Mouse (Mus musculus) G1E-ER4 (cell line): Measurements from ENCODE around the gene Thap3. TPM values are rescaled to one million over a fixed set of nuclear protein-coding genes. Genes with fewer than 3 reads are reported as not detected.

Source experiments
- GATA1 ChIP-seq: IDR thresholded peaks from one replicate; pipeline ENCODE4 v1.8.0; 2012; ENCODE audit warnings: low read length, inconsistent platforms
- polyA plus RNA-seq: library from polyadenylated mRNA; stranded (reverse); fragments of >175 nt; gene quantifications from 2 replicates; pipeline ENCODE4 v1.2.3, GENCODE M21; 2012

The Thap3 gene
- polyA plus RNA-seq, 1 experiment = 8.9 TPM

- no peak for TF ChIP-seq GATA1
These were observed 21.9 kb upstream of the Thap3 start for GRCm38 (mm10) chr4:152010707-152011134.

- TF ChIP-seq GATA1 = no peak
These were observed 21.4 kb upstream of the Thap3 start for GRCm38 (mm10) chr4:152010091-152010706.

- no peak for TF ChIP-seq GATA1
These were observed 20.6 kb upstream of the Thap3 start for GRCm38 (mm10) chr4:152009076-152010051.

- TF ChIP-seq GATA1 = no peak
These were observed 19.9 kb upstream of the Thap3 start, which contains the start of gene Klhl21 for GRCm38 (mm10) chr4:152008622-152009075. Klhl21 (plus strand) TSS chr4:152008803.

GRCm38 (mm10) chr4:152008148-152008500 is 19.3 kb upstream of the Thap3 start:
- no peak for TF ChIP-seq GATA1

GRCm38 (mm10) chr4:152007481-152008147 is 18.8 kb upstream of the Thap3 start:
- no peak for TF ChIP-seq GATA1

GRCm38 (mm10) chr4:152006812-152007211 is 18.0 kb upstream of the Thap3 start:
- no peak for TF ChIP-seq GATA1

GRCm38 (mm10) chr4:152006137-152006536 is 17.3 kb upstream of the Thap3 start:
- TF ChIP-seq GATA1 = no peak

GRCm38 (mm10) chr4:152002063-152002462 is 13.3 kb upstream of the Thap3 start:
- no peak for TF ChIP-seq GATA1

- TF ChIP-seq GATA1 = no peak
These were observed 12.5 kb upstream of the Thap3 start for GRCm38 (mm10) chr4:152001335-152001734.

- TF ChIP-seq GATA1 = no peak
These were observed 12.1 kb upstream of the Thap3 start for GRCm38 (mm10) chr4:152000906-152001305.

- TF ChIP-seq GATA1 = no peak
These were observed 10.7 kb upstream of the Thap3 start for GRCm38 (mm10) chr4:151999481-151999880.

GRCm38 (mm10) chr4:151997701-151998100 is 8.9 kb upstream of the Thap3 start:
- TF ChIP-seq GATA1 = no peak

GRCm38 (mm10) chr4:151996951-151997222 is 8.1 kb upstream of the Thap3 start:
- no peak for TF ChIP-seq GATA1

- TF ChIP-seq GATA1 = no peak
These were observed 7.6 kb upstream of the Thap3 start, which contains the start of gene Phf13 for GRCm38 (mm10) chr4:151996173-151996950. Phf13 (minus strand) TSS chr4:151996258.
